Comparison of ENCODE assay signal across 30 mouse cellular contexts in the genomic region with DNA sequence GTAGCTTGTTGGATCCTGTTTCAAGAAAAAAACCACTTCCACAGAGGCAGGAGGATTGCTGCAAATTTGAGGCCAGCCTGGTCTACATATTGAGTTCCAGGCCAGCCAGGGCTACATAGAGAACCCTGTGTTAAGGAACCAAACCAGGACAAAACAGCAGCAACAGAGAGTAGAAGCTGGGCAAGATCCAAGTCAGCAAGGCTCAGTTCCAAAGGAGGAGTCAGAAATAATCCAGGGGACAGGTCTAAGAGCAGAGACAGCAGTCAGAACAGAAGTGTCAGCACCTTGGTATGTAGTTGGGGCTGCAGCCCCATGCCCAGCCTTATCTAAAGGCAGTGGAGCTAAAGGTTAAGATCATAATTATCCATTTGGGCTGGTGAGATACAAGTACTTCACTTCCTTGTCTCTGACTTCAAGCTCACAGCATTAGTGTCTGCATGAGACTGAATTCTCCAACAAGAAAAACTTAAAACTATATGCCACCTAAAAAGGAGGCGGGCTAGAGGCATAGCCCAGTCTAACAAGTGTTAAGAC. TPM values are rescaled to one million over a fixed set of nuclear protein-coding genes. Genes with fewer than 3 reads are reported as not detected.
DNase-seq lines count a peak whose midpoint lies in the region; ATAC-seq and TF ChIP-seq lines count a peak whose summit lies in the region.
"Had no signal": no experiment of that assay in that cellular context is flagged by ENCODE, and none has a peak within 500 bp of the region (broad histone marks: within the 10 kb centered on the region; RNA-seq: fewer than 3 reads in every experiment).

No protein-coding gene starts in this region.

- no peak overlapping the region for H3K27ac ChIP-seq in liver, embryonic 11.5 days (ENCODE audit: low read depth, low read length)
- peak overlapping the region; percentile 73 for H3K27ac ChIP-seq in intestine, embryonic 16.5 days (ENCODE audit: low read length)
- H3K27ac ChIP-seq in liver, embryonic 14.5 days, result no peak overlapping the region
- H3K27ac ChIP-seq in forebrain, postnatal 0 days (ENCODE audit: low read depth, low read length), result no peak overlapping the region
- H3K27ac ChIP-seq: embryonic facial prominence, embryonic 12.5 days; forebrain, embryonic 15.5 days; hindbrain, embryonic 13.5 days; kidney, embryonic 15.5 days; limb, embryonic 13.5 days; midbrain, embryonic 15.5 days had no signal

- WGBS in liver, embryonic 11.5 days, result 85% methylated on average over 1 of the region's 1 CpGs
- 95% methylated on average over 1 of the region's 1 CpGs for WGBS in intestine, embryonic 16.5 days
- 73% methylated on average over 1 of the region's 1 CpGs for WGBS in liver, embryonic 14.5 days (ENCODE audit: insufficient replicate concordance)
- 90% methylated on average over 1 of the region's 1 CpGs for WGBS in forebrain, postnatal 0 days

- peaks cover 30% of the 10 kb centered on the region for H3K4me1 ChIP-seq in liver, embryonic 11.5 days (replicated peaks; ENCODE audit: control insufficient read depth, insufficient read depth, low read length)
- H3K4me1 ChIP-seq in intestine, embryonic 16.5 days (ENCODE audit: control insufficient read depth, insufficient read depth, low read length), result peaks cover 6% of the 10 kb centered on the region
- peaks cover 33 to 35% of the 10 kb centered on the region in 2 experiments for H3K4me1 ChIP-seq in liver, embryonic 14.5 days (replicated peaks; ENCODE audit: control insufficient read depth in 2 of 2, insufficient read depth in 2 of 2, low read length in 1 of 2)
- H3K4me1 ChIP-seq in forebrain, postnatal 0 days (ENCODE audit: insufficient read depth), result no peaks in the 10 kb centered on the region
- H3K4me1 ChIP-seq: embryonic facial prominence, embryonic 12.5 days; forebrain, embryonic 15.5 days; hindbrain, embryonic 13.5 days; kidney, embryonic 15.5 days; limb, embryonic 13.5 days; midbrain, embryonic 15.5 days had no signal

- H3K4me3 ChIP-seq in liver, embryonic 11.5 days (ENCODE audit: low read depth, low read length), result no peak overlapping the region
- no peak overlapping the region for H3K4me3 ChIP-seq in intestine, embryonic 16.5 days (ENCODE audit: low read length)
- no peak overlapping the region for H3K4me3 ChIP-seq in liver, embryonic 14.5 days (ENCODE audit: insufficient read depth in 1 of 2, low read depth in 2 of 2, low read length in 2 of 2)
- H3K4me3 ChIP-seq in forebrain, postnatal 0 days (ENCODE audit: low read depth, low read length), result no peak overlapping the region
- H3K4me3 ChIP-seq: embryonic facial prominence, embryonic 12.5 days; forebrain, embryonic 15.5 days; heart, embryonic 12.5 days; hindbrain, embryonic 13.5 days; kidney, embryonic 15.5 days; limb, embryonic 13.5 days; megakaryocyte, embryonic 14.5 days; midbrain, embryonic 15.5 days had no signal

- H3K4me2 ChIP-seq in liver, embryonic 11.5 days, result no peak overlapping the region
- no peak overlapping the region for H3K4me2 ChIP-seq in intestine, embryonic 16.5 days (ENCODE audit: low read depth, low read length)
- no peak overlapping the region for H3K4me2 ChIP-seq in liver, embryonic 14.5 days (ENCODE audit: low read depth)
- no peak overlapping the region for H3K4me2 ChIP-seq in forebrain, postnatal 0 days (ENCODE audit: low read depth)
- H3K4me2 ChIP-seq: embryonic facial prominence, embryonic 12.5 days; forebrain, embryonic 15.5 days; heart, embryonic 12.5 days; hindbrain, embryonic 13.5 days; kidney, embryonic 15.5 days; limb, embryonic 13.5 days; midbrain, embryonic 15.5 days had no signal

- no peak for TF ChIP-seq CTCF in liver, embryonic 14.5 days (IDR thresholded peaks at IDR 0.05; ENCODE audit: low read depth)
- no peak for TF ChIP-seq CTCF in forebrain, postnatal 0 days (IDR thresholded peaks at IDR 0.05; ENCODE audit: low read depth)

- H3K9ac ChIP-seq in liver, embryonic 11.5 days (ENCODE audit: low read depth, low read length), result no peak overlapping the region
- H3K9ac ChIP-seq in intestine, embryonic 16.5 days (ENCODE audit: low read depth, low read length), result no peak overlapping the region
- H3K9ac ChIP-seq in liver, embryonic 14.5 days (replicated peaks), result peak overlapping the region; percentile 9
- no peak overlapping the region for H3K9ac ChIP-seq in forebrain, postnatal 0 days
- H3K9ac ChIP-seq: embryonic facial prominence, embryonic 12.5 days; forebrain, embryonic 15.5 days; heart, embryonic 12.5 days; hindbrain, embryonic 13.5 days; kidney, embryonic 15.5 days; limb, embryonic 13.5 days; midbrain, embryonic 15.5 days had no signal

- no peaks in the 10 kb centered on the region for H3K27me3 ChIP-seq in liver, embryonic 11.5 days (replicated peaks; ENCODE audit: control insufficient read depth, insufficient read depth, low read length)
- no peaks in the 10 kb centered on the region for H3K27me3 ChIP-seq in intestine, embryonic 16.5 days (replicated peaks; ENCODE audit: control insufficient read depth, insufficient read depth, low read length)
- H3K27me3 ChIP-seq in liver, embryonic 14.5 days (ENCODE audit: control insufficient read depth, insufficient read depth, low read length), result no peaks in the 10 kb centered on the region
- no peaks in the 10 kb centered on the region for H3K27me3 ChIP-seq in forebrain, postnatal 0 days (ENCODE audit: insufficient read depth, low read length)
- H3K27me3 ChIP-seq: embryonic facial prominence, embryonic 12.5 days; forebrain, embryonic 15.5 days; heart, embryonic 12.5 days; hindbrain, embryonic 13.5 days; kidney, embryonic 15.5 days; limb, embryonic 13.5 days; megakaryocyte, embryonic 14.5 days; midbrain, embryonic 15.5 days had no signal

- DNase-seq in liver, embryonic 11.5 days (ENCODE audit: low spot score), result no peak
- DNase-seq in liver, result no peak
- DNase-seq in liver, embryonic 14.5 days (ENCODE audit: low read depth in 3 of 3, low spot score in 3 of 3), result no peak
- no peak for DNase-seq in forebrain, postnatal 0 days
- DNase-seq in Muller cell, postnatal 12 days (ENCODE audit: inconsistent ontology term), result no peak
- DNase-seq in thymus, postnatal 0 days (ENCODE audit: low spot score), result no peak
- DNase-seq: adrenal gland, postnatal 10 days; B cell, adult 2 months; cerebellum, adult 11 months; cerebellum, adult 9-11 months; embryo, embryonic 11 days; gastrocnemius, postnatal 14 days; heart, adult 11 months; heart, postnatal 4 days; kidney, adult 18-20 months; kidney, postnatal 25 days; lung, adult 18-20 months; lung, postnatal 4 days; right cerebral cortex, adult 18-20 months; thymus, postnatal 14 days had no signal

- no peak for TF ChIP-seq EP300 in liver, embryonic 14.5 days (IDR thresholded peaks at IDR 0.05; ENCODE audit: low read depth)

- no peaks in the 10 kb centered on the region for H3K36me3 ChIP-seq in liver, embryonic 11.5 days (ENCODE audit: control insufficient read depth, insufficient read depth, low read length)
- no peaks in the 10 kb centered on the region for H3K36me3 ChIP-seq in intestine, embryonic 16.5 days (ENCODE audit: control insufficient read depth, insufficient read depth, low read length)
- no peaks in the 10 kb centered on the region; the same call in 1 of the 2 replicates for H3K36me3 ChIP-seq in liver, embryonic 14.5 days (replicated peaks; ENCODE audit: control insufficient read depth, insufficient read depth, low read depth)
- no peaks in the 10 kb centered on the region for H3K36me3 ChIP-seq in forebrain, postnatal 0 days (ENCODE audit: insufficient read depth)
- H3K36me3 ChIP-seq: embryonic facial prominence, embryonic 12.5 days; forebrain, embryonic 15.5 days; hindbrain, embryonic 13.5 days; kidney, embryonic 15.5 days; limb, embryonic 13.5 days; midbrain, embryonic 15.5 days had no signal

- ATAC-seq in liver, embryonic 11.5 days (replicated peaks; ENCODE audit: low FRiP score), result peak; percentile 38; the same call in 1 of the 2 replicates
- ATAC-seq in intestine, embryonic 16.5 days, result peak; percentile 93
- no peak for ATAC-seq in liver, embryonic 14.5 days (ENCODE audit: insufficient read depth)
- ATAC-seq in forebrain, postnatal 0 days, result no peak
- ATAC-seq: forebrain, embryonic 15.5 days; lung, postnatal 0 days; midbrain, embryonic 15.5 days had no signal

- no peaks in the 10 kb centered on the region for H3K9me3 ChIP-seq in liver, embryonic 11.5 days (ENCODE audit: control insufficient read depth, low read length)
- no peaks in the 10 kb centered on the region for H3K9me3 ChIP-seq in intestine, embryonic 16.5 days (ENCODE audit: control insufficient read depth, low read length)
- no peaks in the 10 kb centered on the region for H3K9me3 ChIP-seq in liver, embryonic 14.5 days (ENCODE audit: control insufficient read depth, low read length)
- H3K9me3 ChIP-seq in forebrain, postnatal 0 days (ENCODE audit: low read length), result no peaks in the 10 kb centered on the region
- H3K9me3 ChIP-seq: embryonic facial prominence, embryonic 12.5 days; forebrain, embryonic 15.5 days; heart, embryonic 12.5 days; hindbrain, embryonic 13.5 days; kidney, embryonic 15.5 days; limb, embryonic 13.5 days; megakaryocyte, embryonic 14.5 days; midbrain, embryonic 15.5 days had no signal

RNA-seq across cellular contexts. Expression of a gene that starts 14.9 kb away (rescaled TPM):
- polyA plus RNA-seq in liver, embryonic 11.5 days (2014; fragmentation: Nextera tagmentation; extraction: Ambion mirVana), result 52.9 and 57.3 TPM in 2 replicates
- polyA plus RNA-seq in intestine, embryonic 16.5 days (2015; fragmentation: Nextera tagmentation; extraction: Ambion mirVana), result 48.9 and 53.2 TPM in 2 replicates
- 15.0 and 17.7 TPM in 2 replicates for polyA plus RNA-seq in liver, embryonic 14.5 days (2012; rRNA removed)
- 27.2 and 27.4 TPM in 2 replicates for polyA plus RNA-seq in liver, embryonic 14.5 days (2014; fragmentation: Nextera tagmentation; extraction: Ambion mirVana)
- total RNA-seq in forebrain, postnatal 0 days (2014; rRNA removed), result 29.4 and 42.5 TPM in 2 replicates
- 20.5 and 31.2 TPM in 2 replicates for polyA plus RNA-seq in forebrain, postnatal 0 days (2015; fragmentation: Nextera tagmentation; extraction: Ambion mirVana)
- 79.7 and 84.2 TPM in 2 replicates for polyA plus RNA-seq in thymus, postnatal 0 days (2015; fragmentation: Nextera tagmentation; extraction: Ambion mirVana)

RNA-seq across cellular contexts. Expression of a gene that starts 46.2 kb away (rescaled TPM):
- polyA plus RNA-seq in liver, embryonic 11.5 days (2014; fragmentation: Nextera tagmentation; extraction: Ambion mirVana), result 22.6 and 23.3 TPM in 2 replicates
- 214 and 221 TPM in 2 replicates for polyA plus RNA-seq in intestine, embryonic 16.5 days (2015; fragmentation: Nextera tagmentation; extraction: Ambion mirVana)
- 5.0 and 7.0 TPM in 2 replicates for polyA plus RNA-seq in liver, embryonic 14.5 days (2012; rRNA removed)
- polyA plus RNA-seq in liver, embryonic 14.5 days (2014; fragmentation: Nextera tagmentation; extraction: Ambion mirVana), result 8.1 and 8.7 TPM in 2 replicates
- 14.8 and 22.7 TPM in 2 replicates for total RNA-seq in forebrain, postnatal 0 days (2014; rRNA removed)
- polyA plus RNA-seq in forebrain, postnatal 0 days (2015; fragmentation: Nextera tagmentation; extraction: Ambion mirVana), result 36.7 and 38.3 TPM in 2 replicates
- polyA plus RNA-seq in thymus, postnatal 0 days (2015; fragmentation: Nextera tagmentation; extraction: Ambion mirVana), result 61.0 and 64.2 TPM in 2 replicates

Comparison
In these comparisons a context has a peak if more than half of its experiments do, and no peak if none do; other contexts are left out.
1. ATAC-seq: peak in liver, embryonic 11.5 days (single experiment) and intestine, embryonic 16.5 days (single experiment); none in liver, embryonic 14.5 days (single experiment) and forebrain, postnatal 0 days (single experiment).